Comparison of ENCODE assay signal across 27 mouse cellular contexts in genomic region chr3:66590775-66591174, GRCm38 (mm10).
DNase-seq lines count a peak whose midpoint lies in the region; ATAC-seq and TF ChIP-seq lines count a peak whose summit lies in the region.
"Had no signal": no experiment of that assay in that cellular context is flagged by ENCODE, and none has a peak within 500 bp of the region (broad histone marks: within the 10 kb centered on the region; RNA-seq: fewer than 3 reads in every experiment).

No protein-coding gene starts in this region.

- no peaks in the 10 kb centered on the region for H3K79me2 ChIP-seq in MEL (ENCODE audit: control insufficient read depth, insufficient read depth, low read length, poor library complexity)

- H3K36me3 ChIP-seq in lung, embryonic 14.5 days (ENCODE audit: insufficient read depth): no peaks in the 10 kb centered on the region
- no peaks in the 10 kb centered on the region for H3K36me3 ChIP-seq in MEL (ENCODE audit: control insufficient read depth in 1 of 2, insufficient read depth in 2 of 2, low read length in 2 of 2)
- H3K36me3 ChIP-seq in forebrain, embryonic 14.5 days (ENCODE audit: control insufficient read depth, insufficient read depth, low read length): no peaks in the 10 kb centered on the region
- H3K36me3 ChIP-seq: embryonic facial prominence, embryonic 12.5 days; hindbrain, embryonic 10.5 days; kidney, embryonic 15.5 days; limb, embryonic 15.5 days; lung, embryonic 15.5 days; midbrain, embryonic 15.5 days; neural tube, embryonic 13.5 days had no signal

- no peak overlapping the region for H3K4me3 ChIP-seq in gastrocnemius, adult 2 months
- H3K4me3 ChIP-seq in lung, embryonic 14.5 days (ENCODE audit: low read depth, low read length): no peak overlapping the region
- no peak overlapping the region for H3K4me3 ChIP-seq in MEL (ENCODE audit: control insufficient read depth in 1 of 2, insufficient read depth in 1 of 2, low read depth in 2 of 2, low read length in 2 of 2)
- H3K4me3 ChIP-seq in forebrain, embryonic 14.5 days (ENCODE audit: low read depth, low read length): no peak overlapping the region
- H3K4me3 ChIP-seq: embryonic facial prominence, embryonic 12.5 days; hindbrain, embryonic 10.5 days; kidney, embryonic 15.5 days; left cerebral cortex, adult 2 months; limb, embryonic 15.5 days; lung, embryonic 15.5 days; midbrain, embryonic 15.5 days; myocyte; neural tube, embryonic 13.5 days had no signal

- H3K9me3 ChIP-seq in lung, embryonic 14.5 days (ENCODE audit: low read depth, low read length): no peaks in the 10 kb centered on the region
- no peaks in the 10 kb centered on the region for H3K9me3 ChIP-seq in MEL (replicated peaks; ENCODE audit: insufficient read depth, low read length)
- no peaks in the 10 kb centered on the region for H3K9me3 ChIP-seq in forebrain, embryonic 14.5 days (replicated peaks; ENCODE audit: control insufficient read depth, low read length)
- H3K9me3 ChIP-seq: embryonic facial prominence, embryonic 12.5 days; hindbrain, embryonic 10.5 days; kidney, embryonic 15.5 days; limb, embryonic 15.5 days; lung, embryonic 15.5 days; midbrain, embryonic 15.5 days; neural tube, embryonic 13.5 days had no signal

- no peak overlapping the region for H3K27ac ChIP-seq in gastrocnemius, adult 2 months
- no peak overlapping the region for H3K27ac ChIP-seq in lung, embryonic 14.5 days (ENCODE audit: low read depth)
- H3K27ac ChIP-seq in MEL (ENCODE audit: control insufficient read depth, low read depth, low read length): no peak overlapping the region
- no peak overlapping the region for H3K27ac ChIP-seq in forebrain, embryonic 14.5 days (ENCODE audit: low read depth, low read length)
- H3K27ac ChIP-seq: embryonic facial prominence, embryonic 12.5 days; hindbrain, embryonic 10.5 days; kidney, embryonic 15.5 days; left cerebral cortex, adult 2 months; limb, embryonic 15.5 days; lung, embryonic 15.5 days; midbrain, embryonic 15.5 days; neural tube, embryonic 13.5 days had no signal

- intact Hi-C loops in gastrocnemius, adult 2 months (cut with DNase I): no loop called here
- intact Hi-C loops in gastrocnemius, postnatal 14 days (cut with DNase I; ENCODE audit: low total_unique reads): no loop called here
- intact Hi-C loops in heart, postnatal 36 days (cut with DNase I): no loop called here

- TF ChIP-seq CTCF in gastrocnemius, adult 2 months (IDR thresholded peaks at IDR 0.05): 0 out of 2 replicates have a peak, but pooled peaks have one; percentile 6
- no peak for TF ChIP-seq CTCF in lung, embryonic 14.5 days (IDR thresholded peaks at IDR 0.05; ENCODE audit: low read depth)
- peak; percentile 37 to 63 (median 54) for TF ChIP-seq CTCF in MEL (IDR thresholded peaks at IDR 0.05 in 2 of 3, conservative IDR thresholded peaks at IDR 0.05 in 1 of 3; ENCODE audit: control insufficient read depth in 1 of 3, insufficient read depth in 1 of 3, low read depth in 2 of 3, low read length in 3 of 3, poor library complexity in 1 of 3, severe bottlenecking in 1 of 3)

- no peaks in the 10 kb centered on the region for H3K27me3 ChIP-seq in lung, embryonic 14.5 days (ENCODE audit: insufficient read depth, low read length)
- peaks cover 0 to 1% of the 10 kb centered on the region in 2 experiments; a peak in 3 of 4 replicates for H3K27me3 ChIP-seq in MEL (ENCODE audit: control insufficient read depth in 1 of 2, insufficient read depth in 2 of 2, low read length in 2 of 2)
- no peaks in the 10 kb centered on the region for H3K27me3 ChIP-seq in forebrain, embryonic 14.5 days (replicated peaks; ENCODE audit: control insufficient read depth, insufficient read depth, low read length)
- H3K27me3 ChIP-seq: embryonic facial prominence, embryonic 12.5 days; kidney, embryonic 15.5 days; limb, embryonic 15.5 days; lung, embryonic 15.5 days; midbrain, embryonic 15.5 days; neural tube, embryonic 13.5 days had no signal

- DNase-seq in gastrocnemius, adult 2 months: no peak
- no peak for DNase-seq in gastrocnemius, postnatal 14 days
- DNase-seq in lung, embryonic 14.5 days: peak; percentile 22
- DNase-seq in lung, postnatal 25 days (ENCODE audit: low spot score): no peak
- peak; percentile 38 for DNase-seq in A20 (ENCODE audit: low read depth, low spot score)
- DNase-seq in MEL (ENCODE audit: low read depth, low spot score): peak; percentile 39
- no peak for DNase-seq in forebrain, embryonic 14.5 days (ENCODE audit: low spot score)
- no peak for DNase-seq in heart, postnatal 36 days
- DNase-seq: adrenal gland, adult 8-10 months; cerebellum, adult 18-20 months; cerebellum, postnatal 14 days; kidney, postnatal 4 days; layer of hippocampus, adult 9-11 months; left cerebral cortex, postnatal 4 days; retina, postnatal 1 day; thymus, postnatal 25 days had no signal

- H3K4me1 ChIP-seq in lung, embryonic 14.5 days (ENCODE audit: insufficient read depth): 0 out of 2 replicates have a peak, but pooled peaks cover 2% of the 10 kb centered on the region
- no peaks in the 10 kb centered on the region for H3K4me1 ChIP-seq in MEL (ENCODE audit: control insufficient read depth in 1 of 2, insufficient read depth in 2 of 2, low read length in 2 of 2)
- H3K4me1 ChIP-seq in forebrain, embryonic 14.5 days (ENCODE audit: control insufficient read depth, insufficient read depth, low read length): no peaks in the 10 kb centered on the region
- H3K4me1 ChIP-seq: embryonic facial prominence, embryonic 12.5 days; hindbrain, embryonic 10.5 days; limb, embryonic 15.5 days; lung, embryonic 15.5 days; midbrain, embryonic 15.5 days; neural tube, embryonic 13.5 days had no signal

- 52% methylated on average over 7 of the region's 7 CpGs for WGBS in lung, embryonic 14.5 days
- WGBS in forebrain, embryonic 14.5 days: 52% methylated on average over 7 of the region's 7 CpGs

- no peak overlapping the region for H3K9ac ChIP-seq in lung, embryonic 14.5 days
- H3K9ac ChIP-seq in MEL (ENCODE audit: control insufficient read depth, low read depth, low read length, poor library complexity, severe bottlenecking): no peak overlapping the region
- H3K9ac ChIP-seq in forebrain, embryonic 14.5 days (ENCODE audit: low read length): no peak overlapping the region
- H3K9ac ChIP-seq: embryonic facial prominence, embryonic 12.5 days; kidney, embryonic 15.5 days; limb, embryonic 15.5 days; lung, embryonic 15.5 days; midbrain, embryonic 15.5 days; neural tube, embryonic 13.5 days had no signal

- ATAC-seq in lung, embryonic 14.5 days (ENCODE audit: insufficient read depth): no peak
- ATAC-seq in forebrain, embryonic 14.5 days: no peak
- ATAC-seq: intestine, postnatal 0 days; midbrain, embryonic 15.5 days had no signal

- no peak for TF ChIP-seq POLR2A in MEL (IDR thresholded peaks at IDR 0.05; ENCODE audit: control insufficient read depth in 1 of 2, insufficient read depth in 1 of 2, low read depth in 1 of 2, low read length in 2 of 2, poor library complexity in 1 of 2)

- peak; percentile 43 for TF ChIP-seq RAD21 in MEL (IDR thresholded peaks at IDR 0.05; ENCODE audit: low read depth, low read length)

- TF ChIP-seq EP300 in MEL (IDR thresholded peaks at IDR 0.05; ENCODE audit: low read depth in 1 of 2, low read length in 2 of 2): no peak

- no peak overlapping the region for H3K4me2 ChIP-seq in lung, embryonic 14.5 days
- no peak overlapping the region for H3K4me2 ChIP-seq in forebrain, embryonic 14.5 days (ENCODE audit: low read length)
- H3K4me2 ChIP-seq: embryonic facial prominence, embryonic 12.5 days; heart, embryonic 11.5 days; kidney, embryonic 15.5 days; limb, embryonic 15.5 days; lung, embryonic 15.5 days; midbrain, embryonic 15.5 days; neural tube, embryonic 13.5 days had no signal

TF ChIP-seq in MEL, 35 proteins besides CTCF, POLR2A, EP300 and RAD21:
- no peak for TF ChIP-seq ZNF384 (IDR thresholded peaks at IDR 0.05; ENCODE audit: low read depth, low read length)
- no peak for TF ChIP-seq TCF12 (IDR thresholded peaks at IDR 0.05; ENCODE audit: low read depth, low read length)
- TF ChIP-seq ZC3H11A (IDR thresholded peaks at IDR 0.05; ENCODE audit: low read depth, low read length): peak; percentile 40; the same call in 1 of the 2 replicates
- peak; percentile 60 for TF ChIP-seq SMC3 (IDR thresholded peaks at IDR 0.05; ENCODE audit: low read depth, low read length)

Comparison
In these comparisons a context has a peak if more than half of its experiments do, and no peak if none do; other contexts are left out.
1. DNase-seq: peak in lung, embryonic 14.5 days (single experiment), A20 (single experiment) and MEL (single experiment); none in gastrocnemius, adult 2 months (single experiment), gastrocnemius, postnatal 14 days (single experiment), lung, postnatal 25 days (single experiment), forebrain, embryonic 14.5 days (single experiment) and heart, postnatal 36 days (0 of 2).